Mouse (Mus musculus) heart, postnatal 4 days (tissue): ENCODE measurements around the gene Ifitm2. TPM values are rescaled to one million over a fixed set of nuclear protein-coding genes. Genes with fewer than 3 reads are reported as not detected.
A peak's percentile ranks its signal among the peaks of the same experiment; 100 is the strongest.
"Not testable (repeated sequence)": the region's sequence is repeated elsewhere in the genome, so short reads cannot be mapped to it uniquely, and the experiment has no call there.

Source experiments
- DNase-seq: peaks from one replicate; pipeline ENCODE4 v3.0.0; 2021
- total RNA-seq, 2 experiments: library from RNA; stranded (reverse); gene quantifications; 2 replicates each; pipeline ENCODE4 v1.2.3; 2021

Gene Ifitm2
- 100 to 1,000 TPM; 178 to 182 TPM for total RNA-seq

DNA sequence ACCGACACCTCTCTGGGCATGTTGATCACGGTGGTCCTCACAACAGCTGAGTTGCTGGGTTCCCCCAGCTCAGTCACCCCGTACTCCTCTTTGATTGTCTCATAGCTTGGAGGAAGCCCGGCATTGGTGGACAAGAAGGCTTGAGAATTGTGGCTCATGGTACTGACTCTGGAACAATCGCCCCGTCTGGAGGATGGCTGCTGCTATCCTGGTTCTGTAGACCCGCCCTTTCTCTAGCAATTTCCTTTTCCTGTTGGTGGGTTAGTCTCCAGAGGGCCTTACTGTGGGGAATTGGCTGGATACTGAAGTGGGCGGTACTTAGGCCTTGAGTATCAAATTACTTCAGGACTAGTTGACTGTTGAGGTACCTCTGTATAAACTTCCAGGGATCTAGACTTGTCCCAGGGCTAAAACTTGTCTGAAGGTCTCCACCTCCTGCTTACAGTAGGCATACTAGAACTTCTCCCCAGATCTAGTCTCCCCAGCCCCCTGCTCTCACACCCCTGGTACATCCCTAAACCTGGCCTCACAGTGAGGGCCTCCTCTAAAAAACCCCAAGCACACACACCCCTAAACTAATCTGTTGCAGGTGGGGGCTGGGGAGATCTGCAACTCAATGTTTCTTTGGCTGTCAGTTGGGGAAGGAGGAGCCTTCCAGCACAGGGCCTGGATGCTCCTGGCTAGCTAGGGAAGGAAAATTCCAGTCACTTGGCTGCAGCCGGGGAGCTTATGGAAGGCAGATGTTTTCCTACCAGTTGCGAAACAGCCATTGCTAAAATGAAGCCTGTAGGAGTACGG, at the start of gene Ifitm2, which contains the start of gene Gm45717:
Gene Ifitm2 (minus strand): TSS at position 230 of the 798 bp plus-strand sequence.
Gene Gm45717 (minus strand): TSS at position 180 of the 798 bp plus-strand sequence.
- peak; percentile 86 for DNase-seq

GRCm38 (mm10) chr7:141003248-141004010, 47.6 kb upstream of the Ifitm2 start:
- no peak for DNase-seq

GRCm38 (mm10) chr7:141000881-141001708, 45.3 kb upstream of the Ifitm2 start:
- no peak for DNase-seq

GRCm38 (mm10) chr7:140998853-140999700, 43.3 kb upstream of the Ifitm2 start:
- no peak for DNase-seq

GRCm38 (mm10) chr7:140997817-140998216, 42.0 kb upstream of the Ifitm2 start:
- no peak for DNase-seq

- DNase-seq = no peak
These were observed 35.4 kb upstream of the Ifitm2 start for GRCm38 (mm10) chr7:140991117-140991689.

GRCm38 (mm10) chr7:140990622-140991021, 34.8 kb upstream of the Ifitm2 start:
- no peak for DNase-seq

GRCm38 (mm10) chr7:140990185-140990584, 34.4 kb upstream of the Ifitm2 start:
- DNase-seq = no peak

DNA sequence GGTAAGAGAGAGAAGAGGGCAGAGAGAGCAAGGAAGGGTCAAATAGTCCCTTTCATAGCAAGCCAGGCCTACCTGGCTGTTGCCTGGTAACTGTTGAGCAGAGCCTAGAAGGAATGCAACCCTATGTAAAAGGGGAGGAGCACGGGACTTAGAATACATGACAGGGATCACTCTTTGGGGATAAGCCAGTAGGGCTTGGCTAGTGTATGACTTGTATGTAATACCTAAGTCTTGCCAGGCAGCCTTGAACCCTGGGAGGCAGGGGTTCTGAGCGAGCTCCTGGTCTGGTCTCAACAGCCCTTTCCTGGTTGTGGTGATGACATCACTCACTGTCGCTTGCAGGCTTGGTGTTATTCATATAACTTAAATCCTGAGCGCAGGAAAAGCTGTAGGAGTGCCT, 33.2 kb upstream of the Ifitm2 start:
- no peak for DNase-seq

- DNase-seq = no peak
These were observed 31.7 kb upstream of the Ifitm2 start for GRCm38 (mm10) chr7:140987182-140988138.

- DNase-seq = no peak
These were observed 27.2 kb upstream of the Ifitm2 start for GRCm38 (mm10) chr7:140982971-140983370.

GRCm38 (mm10) chr7:140981704-140982103, 25.9 kb upstream of the Ifitm2 start:
- DNase-seq = no peak

- not testable (repeated sequence) for DNase-seq
These were observed 20.9 kb upstream of the Ifitm2 start for GRCm38 (mm10) chr7:140976720-140977119.

DNA sequence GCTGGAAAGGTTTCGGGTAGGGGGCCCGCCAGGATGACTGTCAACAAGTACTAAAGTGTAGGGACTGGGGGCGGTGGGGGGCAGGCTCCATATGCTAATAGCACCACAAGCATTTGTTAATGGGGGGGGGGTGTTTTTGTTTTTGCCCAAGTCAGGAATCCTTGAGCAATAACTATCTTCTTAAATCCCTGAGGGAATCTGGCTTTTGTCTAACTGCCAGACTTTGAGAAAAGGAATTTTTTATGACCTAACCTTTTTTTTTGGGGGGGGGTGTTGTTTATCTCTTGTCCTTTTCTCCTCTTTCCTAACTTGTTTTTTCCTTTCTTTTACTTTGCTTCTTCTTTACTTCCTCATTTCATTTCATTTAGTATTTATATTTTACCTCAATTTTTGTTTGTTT, 19.7 kb upstream of the Ifitm2 start:
- DNase-seq = no peak

DNA sequence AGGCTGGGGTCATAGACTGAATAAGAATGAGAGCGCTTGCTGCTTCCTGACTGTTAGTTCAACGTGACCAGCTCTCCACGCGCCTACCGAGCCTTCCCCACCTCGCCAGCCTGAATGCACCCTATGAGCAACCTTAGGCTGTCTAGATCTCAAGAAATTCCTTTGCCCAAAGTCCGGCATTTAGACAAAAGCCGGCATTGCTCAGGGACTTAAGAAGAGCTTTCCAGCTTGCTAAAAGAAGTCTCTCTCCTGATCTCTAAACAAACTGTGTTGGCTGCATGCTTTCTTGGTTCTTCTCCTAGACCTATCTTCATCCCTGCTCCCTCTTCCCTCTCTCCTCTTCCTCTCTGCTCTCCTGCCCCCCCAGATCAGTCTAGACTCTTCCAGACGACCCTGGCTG, 19.2 kb upstream of the Ifitm2 start:
- DNase-seq = no peak

DNA sequence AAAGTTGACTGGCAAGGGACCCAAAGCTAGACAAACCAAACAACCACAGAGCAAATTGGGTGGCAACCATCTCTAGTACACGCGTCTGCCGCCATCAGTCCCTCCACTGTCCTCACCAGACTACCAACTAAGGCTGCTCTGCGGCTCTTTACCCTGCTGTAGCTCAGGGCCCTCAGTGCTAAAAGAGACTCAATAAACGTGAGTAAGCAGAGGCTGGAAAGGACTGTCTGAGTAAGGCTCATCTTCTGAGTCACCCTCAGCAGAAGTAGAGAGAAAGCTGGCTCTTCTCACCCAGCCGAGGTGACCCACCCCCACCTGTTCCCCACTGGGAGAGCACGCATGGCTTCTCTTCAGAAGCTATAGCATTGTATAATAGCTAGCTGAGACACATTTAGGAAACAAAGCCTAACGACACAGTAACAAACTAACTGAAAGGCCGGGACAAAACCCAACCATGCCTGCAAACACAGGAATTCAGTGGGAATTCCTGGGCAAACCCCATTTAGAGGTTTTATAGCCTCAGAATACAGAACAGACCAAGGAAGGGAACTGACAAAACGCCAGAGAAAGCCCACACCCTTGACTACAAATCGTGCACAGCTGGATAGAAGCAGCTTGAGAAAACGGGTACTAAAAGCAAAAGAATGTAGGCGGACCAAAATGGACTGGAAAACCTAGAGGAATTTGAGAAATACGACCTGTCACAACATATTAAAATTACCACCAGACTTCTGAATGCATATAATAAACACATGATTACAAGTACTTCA, 17.8 kb upstream of the Ifitm2 start:
- no peak for DNase-seq

GRCm38 (mm10) chr7:140971479-140972171, 15.8 kb upstream of the Ifitm2 start:
- peak; percentile 48 for DNase-seq

DNA sequence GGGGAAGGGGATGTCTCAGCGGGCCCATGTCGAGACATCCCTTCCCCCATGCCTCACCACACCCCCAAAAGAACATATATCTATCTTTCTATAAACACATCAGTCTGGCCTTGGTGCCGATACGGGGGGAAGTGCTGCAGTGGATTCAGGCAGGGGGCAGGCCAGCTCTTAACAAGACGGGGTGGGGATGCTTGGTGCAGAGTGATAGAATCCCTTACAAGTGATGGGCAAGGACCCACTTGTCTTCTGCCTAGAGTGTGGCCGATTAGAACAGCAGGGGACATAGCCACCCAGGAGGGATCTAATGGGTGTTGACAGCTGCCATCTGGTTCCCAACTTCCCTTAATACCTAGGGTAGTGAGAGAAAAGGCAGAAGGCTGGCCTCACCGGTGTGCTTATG, 15.1 kb upstream of the Ifitm2 start:
- no peak for DNase-seq

GRCm38 (mm10) chr7:140968710-140969109, 12.9 kb upstream of the Ifitm2 start:
- DNase-seq = not testable (repeated sequence)
